Mouse (Mus musculus) CH12F3 (cell line): ENCODE results near the gene Sema4g.

Experiments used
- in situ Hi-C: fragments of 300-500 bp; cut with MboI; formaldehyde crosslinking; loops from 2 replicates; pipeline ENCODE4 v1.14.3; 2020; ENCODE audit warnings: low sequenced_read_pairs

Gene Sema4g

GRCm38 (mm10) chr19:45047935-45048643 lies 59.2 kb downstream of the Sema4g start:
- in situ Hi-C loops = no loop called here

GRCm38 (mm10) chr19:45048644-45049365 lies 59.9 kb downstream of the Sema4g start:
- in situ Hi-C loops = no loop called here

GRCm38 (mm10) chr19:45049523-45049922 lies 60.6 kb downstream of the Sema4g start:
- in situ Hi-C loops = no loop called here
